Mouse (Mus musculus) left cerebral cortex, adult 9 months (tissue): ENCODE measurements around the gene Sqstm1.

Experiments
- DNase-seq, 2 experiments: peaks; one replicate each; pipeline ENCODE4 v3.0.0; 2022; ENCODE audit warnings: low spot score in 2 of 2

The Sqstm1 gene

GRCm38 (mm10) chr11:50211322-50212059 is 864 bp upstream of the Sqstm1 start:
- DNase-seq: no peak

GRCm38 (mm10) chr11:50210101-50210504 is 524 bp downstream of the Sqstm1 start:
- peak; percentile 76 to 88 for DNase-seq

GRCm38 (mm10) chr11:50208039-50208438 is 2.6 kb downstream of the Sqstm1 start:
- no peak for DNase-seq

GRCm38 (mm10) chr11:50207344-50207743 is 3.3 kb downstream of the Sqstm1 start:
- DNase-seq: no peak

- DNase-seq: no peak
Measured at GRCm38 (mm10) chr11:50206037-50206436, 4.6 kb downstream of the Sqstm1 start.

GRCm38 (mm10) chr11:50205434-50205833 is 5.2 kb downstream of the Sqstm1 start:
- no peak for DNase-seq

- DNase-seq: no peak
Measured at GRCm38 (mm10) chr11:50203302-50203827, 7.3 kb downstream of the Sqstm1 start.

- no peak for DNase-seq
Measured at GRCm38 (mm10) chr11:50201590-50201989, 9.0 kb downstream of the Sqstm1 start.

GRCm38 (mm10) chr11:50200613-50201012 is 10.0 kb downstream of the Sqstm1 start:
- DNase-seq: no peak

- DNase-seq: no peak
Measured at GRCm38 (mm10) chr11:50198916-50199315, 11.7 kb downstream of the Sqstm1 start.

GRCm38 (mm10) chr11:50198219-50198846 is 12.3 kb downstream of the Sqstm1 start:
- DNase-seq: no peak

- no peak for DNase-seq
Measured at GRCm38 (mm10) chr11:50197500-50197899, 13.1 kb downstream of the Sqstm1 start.

- DNase-seq: no peak
Measured at GRCm38 (mm10) chr11:50194793-50195192, 15.8 kb downstream of the Sqstm1 start.

GRCm38 (mm10) chr11:50194070-50194469 is 16.6 kb downstream of the Sqstm1 start:
- DNase-seq: no peak

GRCm38 (mm10) chr11:50192278-50192677 is 18.3 kb downstream of the Sqstm1 start:
- DNase-seq: no peak

- DNase-seq: no peak
Measured at GRCm38 (mm10) chr11:50190362-50190761, 20.3 kb downstream of the Sqstm1 start.

- DNase-seq: no peak
Measured at GRCm38 (mm10) chr11:50188682-50189081, 21.9 kb downstream of the Sqstm1 start.

GRCm38 (mm10) chr11:50184788-50185187 is 25.8 kb downstream of the Sqstm1 start:
- no peak for DNase-seq

GRCm38 (mm10) chr11:50182702-50183101 is 27.9 kb downstream of the Sqstm1 start:
- no peak for DNase-seq

GRCm38 (mm10) chr11:50180478-50181231 is 30.0 kb downstream of the Sqstm1 start:
- no peak for DNase-seq

GRCm38 (mm10) chr11:50178532-50179488 is 31.8 kb downstream of the Sqstm1 start:
- no peak for DNase-seq
